Mouse (Mus musculus) kidney, postnatal 0 days (tissue): ENCODE measurements at regions not wholly inside any gene's neighbourhood (a gene's known extent, or its start where the extent isn't known, plus 50 kb on each side); places are given as distances from the start of the nearest gene placed in this dataset. TPM values are rescaled to one million over a fixed set of nuclear protein-coding genes. Genes with fewer than 3 reads are reported as not detected.

ENCODE experiments used
- ATAC-seq: fragments of 200-750 bp; cut with Nextera tagmentation; replicated peaks from 2 replicates; pipeline ENCODE4 v1.8.0; 2017; ENCODE audit warnings: low read depth, moderate number of reproducible peaks, moderate TSS enrichment, moderate library complexity; ENCODE audit not compliant: low FRiP score
- DNase-seq: peaks from one replicate; pipeline ENCODE4 v3.0.0-alpha.2; 2016; ENCODE audit warnings: low spot score
- H3K27ac ChIP-seq: fragments of 300-500 bp; sonication (generic); 2 replicates; pipeline ENCODE4 v1.5.1; 2014; ENCODE audit warnings: mild to moderate bottlenecking
- H3K27me3 ChIP-seq: fragments of 300-500 bp; sonication (generic); 2 replicates; pipeline ENCODE4 v1.6.1; 2014; ENCODE audit warnings: low read length, mixed read lengths; ENCODE audit not compliant: insufficient read depth
- H3K36me3 ChIP-seq: fragments of 300-500 bp; sonication (generic); 2 replicates; pipeline ENCODE4 v1.6.1; 2014; ENCODE audit warnings: low read length, mixed read lengths; ENCODE audit not compliant: insufficient read depth
- H3K4me1 ChIP-seq: fragments of 300-500 bp; sonication (generic); replicated peaks from 2 replicates; pipeline ENCODE4 v1.6.1; 2014; ENCODE audit warnings: antibody characterized with exemption, low read length, mixed read lengths; ENCODE audit not compliant: insufficient read depth
- H3K4me2 ChIP-seq: fragments of 300-500 bp; sonication (generic); 2 replicates; pipeline ENCODE4 v1.6.1; 2014; ENCODE audit warnings: mild to moderate bottlenecking, low read length, moderate library complexity, mixed read lengths
- H3K4me3 ChIP-seq: fragments of 300-500 bp; sonication (generic); replicated peaks from 2 replicates; pipeline ENCODE4 v1.5.1; 2014; ENCODE audit warnings: low read depth, low read length
- H3K9ac ChIP-seq: fragments of 300-500 bp; sonication (generic); 2 replicates; pipeline ENCODE4 v1.6.1; 2014; ENCODE audit warnings: low read depth, low read length
- H3K9me3 ChIP-seq: fragments of 300-500 bp; sonication (generic); replicated peaks from 2 replicates; pipeline ENCODE4 v1.6.1; 2016; ENCODE audit warnings: low read length, inconsistent platforms, mixed read lengths
- CTCF ChIP-seq: IDR thresholded peaks from 2 replicates; pipeline ENCODE4 v1.5.1; 2016; ENCODE audit warnings: antibody characterized with exemption, low read depth, mild to moderate bottlenecking, moderate library complexity
- WGBS: fragments of 180-500 bp; shearing (Covaris S2); extraction: QIAGEN DNeasy Blood & Tissue Kit; methylation state at CpG from one replicate; pipeline ENCODE4 v1.1.7; 2014; 5-methylcytosine and 5-hydroxymethylcytosine counted together
- microRNA-seq: library from miRNA; unstranded; fragments of <30 nt; microRNA quantifications from one replicate; pipeline ENCODE4, GENCODE M21; 2016

DNA sequence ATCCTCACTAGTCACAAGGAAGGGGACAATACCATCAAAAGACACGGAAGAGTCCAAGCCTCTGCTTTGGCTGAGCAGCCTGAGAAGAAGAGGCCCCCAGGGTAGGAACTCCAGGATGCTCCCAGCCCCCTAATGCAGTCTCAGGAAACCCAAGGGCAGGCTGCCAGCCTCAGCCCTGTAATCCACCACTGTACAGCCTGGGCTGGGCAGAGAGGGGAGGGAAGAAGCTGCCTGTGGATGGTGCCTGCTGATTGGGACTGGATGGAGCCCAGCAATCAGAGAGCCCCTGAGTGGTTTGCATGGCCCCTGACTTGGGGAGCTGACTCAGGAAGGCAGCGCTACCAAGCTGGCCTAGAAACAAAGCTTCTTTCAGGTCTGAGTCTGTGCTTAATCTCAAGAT is 627.1 kb downstream of the Sox6 start:
- H3K9ac ChIP-seq = no peak overlapping the region
- TF ChIP-seq CTCF = no peak
- H3K27ac ChIP-seq = no peak overlapping the region
- H3K4me2 ChIP-seq = no peak overlapping the region
- no peaks in the 10 kb centered on the region for H3K36me3 ChIP-seq
- H3K4me1 ChIP-seq = no peaks in the 10 kb centered on the region
- ATAC-seq (no peak), DNase-seq (peak; percentile 14)
- H3K4me3 ChIP-seq = no peak overlapping the region
- H3K9me3 ChIP-seq = no peaks in the 10 kb centered on the region
- no peaks in the 10 kb centered on the region for H3K27me3 ChIP-seq
- 68% methylated on average over 2 of the region's 2 CpGs for WGBS

DNA sequence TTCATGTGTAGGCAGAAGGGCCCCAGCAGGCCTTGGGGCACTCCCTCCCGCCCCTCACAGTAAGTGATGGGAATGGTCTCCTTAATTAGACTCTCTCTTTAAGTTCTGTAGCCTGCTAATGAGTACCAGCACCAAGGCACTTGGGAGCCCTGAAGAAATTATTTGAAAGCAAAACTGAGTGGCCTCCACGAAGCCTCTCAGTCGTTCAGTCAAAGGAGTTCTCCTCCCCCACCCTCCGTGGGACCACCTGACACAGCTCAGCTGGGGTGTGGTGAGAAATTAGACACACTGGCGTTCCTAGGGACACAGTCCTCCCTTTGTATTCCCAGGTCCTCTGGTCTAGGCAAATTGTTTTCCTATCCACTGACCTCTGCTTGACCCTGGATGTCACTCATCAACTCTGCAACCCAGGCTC is 623.4 kb downstream of the Sox6 start:
- Histone ChIP-seq H3K27me3 (no peaks in the 10 kb centered on the region), H3K9ac (no peak overlapping the region), H3K4me3 (no peak overlapping the region), H3K27ac (no peak overlapping the region), H3K9me3 (no peaks in the 10 kb centered on the region), H3K4me1 (no peaks in the 10 kb centered on the region), H3K4me2 (no peak overlapping the region), H3K36me3 (no peaks in the 10 kb centered on the region)
- 13% methylated on average over 5 of the region's 5 CpGs for WGBS
- ATAC-seq (no peak), DNase-seq (no peak)
- TF ChIP-seq CTCF = no peak

Small RNAs in the stretch of these regions (microRNA-seq; reads per million reads assigned to microRNA genes)
- gene Gm27684 = not detected
